In the genomic region with DNA sequence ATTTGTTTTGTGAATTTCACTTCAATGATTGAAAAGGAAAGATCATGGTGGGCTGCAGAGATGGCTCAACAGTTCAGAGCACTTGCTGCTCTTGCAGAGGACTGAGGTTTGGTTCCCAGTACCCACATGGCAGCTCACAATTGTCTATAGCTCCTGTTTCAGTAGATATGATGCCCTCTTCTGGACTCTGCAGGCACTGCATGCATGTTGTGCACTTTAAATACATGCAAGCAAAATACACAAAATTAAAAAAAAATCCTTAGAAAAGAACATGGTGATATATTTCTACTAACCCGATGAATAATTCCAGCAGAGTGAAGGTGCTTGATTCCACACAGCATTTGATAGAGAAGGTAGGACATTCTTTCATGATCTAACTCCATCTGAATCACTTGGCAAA, we compare ENCODE assay signal across 9 mouse cellular contexts. TPM values are rescaled to one million over a fixed set of nuclear protein-coding genes. Genes with fewer than 3 reads are reported as not detected.
DNase-seq lines count a peak whose midpoint lies in the region; ATAC-seq and TF ChIP-seq lines count a peak whose summit lies in the region.
"Had no signal": no experiment of that assay in that cellular context is flagged by ENCODE, and none has a peak within 500 bp of the region (broad histone marks: within the 10 kb centered on the region; RNA-seq: fewer than 3 reads in every experiment).

No protein-coding gene starts in this region.

- ATAC-seq in liver, postnatal 0 days = no peak
- ATAC-seq: forebrain, embryonic 14.5 days had no signal

- no peaks in the 10 kb centered on the region for H3K4me1 ChIP-seq in E14TG2a.4 (replicated peaks; ENCODE audit: low read depth, low read length)
- H3K4me1 ChIP-seq in liver, postnatal 0 days (ENCODE audit: insufficient read depth) = no peaks in the 10 kb centered on the region

- TF ChIP-seq EP300 in liver, postnatal 0 days (IDR thresholded peaks at IDR 0.05; ENCODE audit: low read depth) = no peak

- no peak overlapping the region for H3K27ac ChIP-seq in layer of hippocampus, adult 2 months
- no peak overlapping the region for H3K27ac ChIP-seq in liver, postnatal 0 days (ENCODE audit: low read depth)

- no peak for DNase-seq in layer of hippocampus, adult 2 months (ENCODE audit: low spot score in 2 of 2)
- no peak for DNase-seq in layer of hippocampus, postnatal 36 days
- peak; percentile 38 to 42 for DNase-seq in B cell, adult 2 months
- no peak for DNase-seq in liver, postnatal 0 days
- DNase-seq in urinary bladder, postnatal 4 days (ENCODE audit: low spot score in 2 of 2) = no peak
- DNase-seq in testis, postnatal 10 days (ENCODE audit: low spot score) = no peak
- no peak for DNase-seq in cerebellum, adult 9-10 months

- peak; percentile 68 for TF ChIP-seq CTCF in layer of hippocampus, adult 2 months (conservative IDR thresholded peaks at IDR 0.05)
- peak; percentile 59 for TF ChIP-seq CTCF in E14TG2a.4 (conservative IDR thresholded peaks at IDR 0.05; ENCODE audit: low read length)
- TF ChIP-seq CTCF in liver, postnatal 0 days (IDR thresholded peaks at IDR 0.05; ENCODE audit: low read depth) = peak; percentile 51

- no peaks in the 10 kb centered on the region for H3K9me3 ChIP-seq in E14TG2a.4 (ENCODE audit: low read length)
- no peaks in the 10 kb centered on the region for H3K9me3 ChIP-seq in liver, postnatal 0 days (ENCODE audit: low read length)

- no peak overlapping the region for H3K9ac ChIP-seq in liver, postnatal 0 days (replicated peaks)

- no peak overlapping the region for H3K4me3 ChIP-seq in layer of hippocampus, adult 2 months
- no peak overlapping the region for H3K4me3 ChIP-seq in E14TG2a.4 (replicated peaks; ENCODE audit: low read length)
- H3K4me3 ChIP-seq in liver, postnatal 0 days (ENCODE audit: low read depth, low read length) = no peak overlapping the region

- 79% methylated on average over 1 of the region's 1 CpGs for WGBS in liver, postnatal 0 days (ENCODE audit: insufficient replicate concordance)

- no peak overlapping the region for H3K4me2 ChIP-seq in liver, postnatal 0 days (ENCODE audit: low read depth, low read length)

- no peaks in the 10 kb centered on the region for H3K27me3 ChIP-seq in E14TG2a.4 (ENCODE audit: insufficient read depth, low read length)
- no peaks in the 10 kb centered on the region for H3K27me3 ChIP-seq in liver, postnatal 0 days (ENCODE audit: insufficient read depth, low read length)

- peaks cover 12% of the 10 kb centered on the region; the same call in 1 of the 2 replicates for H3K36me3 ChIP-seq in E14TG2a.4 (ENCODE audit: insufficient read depth, low read length)
- H3K36me3 ChIP-seq in liver, postnatal 0 days (replicated peaks; ENCODE audit: insufficient read depth, low read length) = no peaks in the 10 kb centered on the region; the same call in 1 of the 2 replicates

RNA-seq across cellular contexts. Expression of gene Mapk8, which starts 44.6 kb away (rescaled TPM):
- 10 to 100 TPM; 76.9 to 80.6 TPM for total RNA-seq in layer of hippocampus, adult 2 months (2021)
- total RNA-seq in layer of hippocampus, postnatal 36 days (2021) = 10 to 100 TPM; 83.3 to 88.5 TPM
- polyA plus RNA-seq in liver, postnatal 0 days (2015; fragmentation: Nextera tagmentation; extraction: Ambion mirVana) = 3.1 and 3.8 TPM in 2 replicates

Comparison
In these comparisons a context has a peak if more than half of its experiments do, and no peak if none do; other contexts are left out.
1. DNase-seq: peak in B cell, adult 2 months (2 of 2); none in layer of hippocampus, adult 2 months (0 of 2), layer of hippocampus, postnatal 36 days (0 of 2), liver, postnatal 0 days (single experiment), urinary bladder, postnatal 4 days (0 of 2), testis, postnatal 10 days (single experiment) and cerebellum, adult 9-10 months (single experiment).
2. Peak in every context shown above with its lines, with median percentiles within 50 percentile points of each other: CTCF ChIP-seq.